Mouse (Mus musculus) neural tube, embryonic 12.5 days (tissue): ENCODE measurements around the gene Fancd2. TPM values are rescaled to one million over a fixed set of nuclear protein-coding genes. Genes with fewer than 3 reads are reported as not detected.

Experiments
- ATAC-seq: fragments of 200-750 bp; cut with Nextera tagmentation; 2 replicates; pipeline ENCODE4 v1.8.0; 2017; ENCODE audit warnings: low read depth, mild to moderate bottlenecking, moderate TSS enrichment, moderate library complexity; ENCODE audit not compliant: low FRiP score
- H3K27ac ChIP-seq: fragments of 300-500 bp; sonication (generic); 2 replicates; pipeline ENCODE4 v1.5.1; 2016
- H3K27me3 ChIP-seq: fragments of 300-500 bp; sonication (generic); replicated peaks from 2 replicates; pipeline ENCODE4 v1.6.1; 2016; ENCODE audit warnings: mild to moderate bottlenecking
- H3K36me3 ChIP-seq: fragments of 300-500 bp; sonication (generic); 2 replicates; pipeline ENCODE4 v1.6.1; 2016; ENCODE audit warnings: mild to moderate bottlenecking
- H3K4me1 ChIP-seq: fragments of 300-500 bp; sonication (generic); 2 replicates; pipeline ENCODE4 v1.6.1; 2016
- H3K4me2 ChIP-seq: fragments of 300-500 bp; sonication (generic); replicated peaks from 2 replicates; pipeline ENCODE4 v1.6.1; 2016; ENCODE audit warnings: mild to moderate bottlenecking
- H3K4me3 ChIP-seq: fragments of 300-500 bp; sonication (generic); 2 replicates; pipeline ENCODE4 v1.5.1; 2016
- H3K9ac ChIP-seq: fragments of 300-500 bp; sonication (generic); 2 replicates; pipeline ENCODE4 v1.6.1; 2016; ENCODE audit warnings: mild to moderate bottlenecking
- H3K9me3 ChIP-seq: fragments of 300-500 bp; sonication (generic); 2 replicates; pipeline ENCODE4 v1.6.1; 2016; ENCODE audit warnings: mild to moderate bottlenecking
- WGBS: fragments of 180-500 bp; shearing (Covaris S2); methylation state at CpG from one replicate; pipeline ENCODE4 v1.1.7; 2016; 5-methylcytosine and 5-hydroxymethylcytosine counted together
- polyA plus RNA-seq: library from polyadenylated mRNA; unstranded; fragments of >200 nt; fragmentation: Nextera tagmentation; extraction: Ambion mirVana; gene quantifications from 2 replicates; pipeline ENCODE4 v1.2.1, GENCODE M21; 2016

The Fancd2 gene
- polyA plus RNA-seq, 1 experiment from 2014 or later, result 8.4 TPM

DNA sequence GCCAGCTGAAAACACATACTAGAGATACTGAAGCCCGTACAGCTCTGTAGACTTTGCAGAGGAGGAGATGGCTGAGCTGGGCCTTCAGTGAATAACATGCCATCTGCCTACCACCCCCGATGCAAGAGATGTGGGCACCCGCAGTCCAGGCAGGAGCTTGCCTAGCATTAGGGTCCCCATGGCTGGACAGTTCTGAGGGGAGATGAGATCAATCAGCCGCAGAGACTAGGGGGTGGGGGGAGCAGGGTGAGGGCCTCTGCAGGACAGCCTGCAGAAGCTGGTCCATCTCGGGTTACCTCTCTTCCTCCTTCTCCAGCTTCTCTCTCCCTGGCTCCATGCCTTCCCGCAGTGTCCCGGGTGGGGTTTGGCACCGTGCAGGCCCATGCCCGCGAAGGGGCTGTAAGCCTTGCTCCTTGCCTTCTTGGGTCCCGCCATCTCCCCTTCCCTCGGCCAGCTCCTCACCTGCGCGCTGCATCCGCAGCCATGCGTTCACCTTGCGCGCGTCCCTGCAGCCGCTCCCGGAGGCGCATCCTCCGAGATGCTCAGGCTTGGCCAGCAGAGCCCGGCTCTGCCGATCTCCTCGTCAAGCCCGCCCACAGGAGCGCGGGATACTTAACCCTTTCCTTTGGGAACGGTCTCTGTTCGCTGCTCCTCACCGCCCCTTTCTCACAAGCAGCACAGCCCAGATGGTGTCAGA lies 29.9 kb upstream of the Fancd2 start, which contains the start of gene Prrt3:
Gene Prrt3 (minus strand): TSS at position 544 of the 697 bp plus-strand sequence.
- Histone ChIP-seq H3K4me3 (peak within 1 kb of the TSS; percentile 48), H3K27me3 (peaks cover 16% of the 10 kb centered on the region), H3K9ac (peak within 1 kb of the TSS; percentile 57), H3K4me2 (peak within 1 kb of the TSS; percentile 72), H3K27ac (no peak within 1 kb of the TSS), H3K4me1 (peaks cover 8% of the 10 kb centered on the region), H3K36me3 (no peaks in the 10 kb centered on the region), H3K9me3 (no peaks in the 10 kb centered on the region)
- WGBS, result 2% methylated on average over 32 of the region's 32 CpGs
- peak; percentile 88 for ATAC-seq

DNA sequence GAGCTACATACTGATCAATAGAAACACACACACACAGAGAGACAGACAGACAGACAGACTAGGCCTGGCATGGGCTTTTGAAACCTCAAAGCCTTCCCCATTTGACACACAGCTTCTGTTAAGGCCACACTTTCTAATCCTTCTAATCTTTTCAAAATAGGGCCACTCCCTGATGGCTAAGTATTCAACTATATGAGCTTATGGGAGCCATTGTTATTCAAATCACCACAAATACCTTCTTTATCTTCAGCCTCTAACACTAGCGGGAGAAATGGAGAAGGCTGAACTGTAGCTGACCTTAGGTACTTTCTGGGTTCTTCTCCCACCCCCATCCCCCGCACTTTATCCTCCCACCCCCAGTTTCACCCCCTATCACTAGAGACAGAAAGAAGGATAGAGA lies 28.7 kb upstream of the Fancd2 start:
- no peaks in the 10 kb centered on the region for H3K36me3 ChIP-seq
- no peak for ATAC-seq
- H3K9me3 ChIP-seq, result no peaks in the 10 kb centered on the region
- no peak overlapping the region for H3K4me2 ChIP-seq
- no peak overlapping the region for H3K4me3 ChIP-seq
- H3K4me1 ChIP-seq, result peaks cover 8% of the 10 kb centered on the region
- no peak overlapping the region for H3K27ac ChIP-seq
- WGBS, result 62% methylated on average over 2 of the region's 2 CpGs
- no peak overlapping the region for H3K9ac ChIP-seq
- H3K27me3 ChIP-seq, result peaks cover 16% of the 10 kb centered on the region

DNA sequence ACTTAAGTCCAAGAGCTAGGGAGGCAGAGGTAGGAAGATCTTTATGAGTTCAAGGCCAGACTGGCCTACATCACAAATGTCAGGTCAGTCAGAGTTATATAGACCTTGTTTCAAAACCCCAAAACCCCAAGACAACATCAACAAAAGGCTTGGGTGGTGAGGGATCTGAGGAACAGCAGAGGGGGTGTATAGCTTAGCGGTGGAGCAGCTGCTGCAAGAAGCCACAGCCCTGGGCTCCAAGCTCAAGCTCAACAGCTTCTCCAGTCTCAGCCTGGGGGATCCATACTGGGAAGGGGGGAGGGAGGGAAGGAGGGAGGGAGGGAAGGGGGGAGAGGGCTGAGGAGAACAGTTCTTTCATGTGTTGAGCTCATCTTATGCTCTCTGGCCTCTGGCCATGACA lies 25.8 kb upstream of the Fancd2 start:
- Histone ChIP-seq H3K27me3 (peaks cover 10% of the 10 kb centered on the region), H3K4me2 (no peak overlapping the region), H3K9ac (no peak overlapping the region), H3K27ac (no peak overlapping the region), H3K4me3 (no peak overlapping the region), H3K4me1 (peaks cover 8% of the 10 kb centered on the region), H3K9me3 (no peaks in the 10 kb centered on the region), H3K36me3 (no peaks in the 10 kb centered on the region)
- no peak for ATAC-seq
- WGBS, result 76% methylated on average over 1 of the region's 1 CpGs

DNA sequence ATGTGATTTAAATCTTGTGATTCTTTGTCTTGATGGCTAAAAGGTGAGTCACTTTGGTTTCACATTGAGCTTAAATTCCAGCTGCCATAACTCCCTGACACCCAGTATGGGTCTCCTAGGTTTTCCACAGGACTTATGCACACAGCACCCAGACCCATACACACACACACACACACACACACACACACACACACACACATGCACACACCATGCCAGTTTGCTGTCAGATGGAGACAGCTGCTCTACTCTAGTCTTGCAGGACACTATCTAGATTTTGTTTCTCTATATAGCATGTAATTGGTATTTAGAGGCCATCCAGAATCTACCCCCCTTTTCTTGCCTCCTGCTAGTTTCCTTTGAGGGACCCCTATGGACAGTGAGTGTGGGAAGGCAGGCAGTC lies 24.4 kb upstream of the Fancd2 start:
- Histone ChIP-seq H3K4me1 (no peaks in the 10 kb centered on the region), H3K27ac (no peak overlapping the region), H3K4me2 (no peak overlapping the region), H3K4me3 (no peak overlapping the region), H3K36me3 (no peaks in the 10 kb centered on the region), H3K9ac (no peak overlapping the region), H3K9me3 (no peaks in the 10 kb centered on the region), H3K27me3 (peaks cover 4% of the 10 kb centered on the region; the same call in 1 of the 2 replicates)
- ATAC-seq, result no peak

DNA sequence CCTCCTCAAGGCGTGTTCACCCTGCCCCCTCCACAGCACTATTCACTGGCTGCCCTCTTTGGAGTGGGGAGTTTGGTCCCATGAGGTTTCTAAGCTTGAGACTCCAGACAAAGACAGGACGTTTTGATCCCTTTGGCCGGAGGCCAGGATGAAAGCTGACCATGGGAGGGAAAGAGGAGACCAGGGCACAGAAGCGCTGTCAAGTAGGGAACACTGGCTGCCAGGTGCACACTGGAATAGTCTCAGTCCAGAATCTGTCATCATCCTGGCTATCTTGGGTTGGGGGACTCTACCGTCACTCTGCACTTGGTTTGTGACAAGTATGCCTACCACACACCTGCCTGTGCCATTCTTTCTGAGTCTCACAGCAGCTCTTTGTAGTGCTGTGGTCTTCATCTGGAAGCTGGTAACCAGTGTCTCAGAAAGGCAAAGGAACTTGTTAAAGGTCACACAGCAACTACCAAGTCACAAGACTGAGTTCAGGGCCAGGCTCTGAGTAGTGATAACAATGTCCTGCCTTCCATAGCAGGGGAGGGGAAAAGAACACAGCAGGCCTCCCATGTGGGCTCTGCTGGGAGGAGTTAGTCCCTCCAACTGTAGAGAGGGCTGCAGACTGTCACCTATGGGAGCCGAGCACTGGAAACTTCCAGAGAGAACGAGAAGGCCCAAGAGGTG lies 23.1 kb upstream of the Fancd2 start:
- H3K36me3 ChIP-seq, result peaks cover 11% of the 10 kb centered on the region
- WGBS, result 74% methylated on average over 7 of the region's 7 CpGs
- no peak overlapping the region for H3K27ac ChIP-seq

DNA sequence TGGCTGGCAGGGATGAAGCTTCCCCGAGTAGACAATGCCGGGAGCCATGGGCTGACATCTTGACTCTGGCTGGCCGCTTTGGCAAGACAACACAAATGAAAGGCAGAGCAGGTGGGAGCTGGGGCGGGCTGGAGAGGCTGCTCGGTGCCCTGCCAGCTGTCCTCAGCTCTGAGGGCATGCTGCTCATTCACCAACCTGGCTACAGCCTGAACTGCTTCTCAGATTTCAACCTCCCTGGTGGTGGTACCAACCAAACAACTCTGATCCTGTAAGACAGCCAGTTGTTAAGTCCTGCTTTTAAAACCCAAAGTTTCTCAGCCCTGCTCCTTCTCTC lies 22.6 kb upstream of the Fancd2 start:
- no peak for ATAC-seq
- Histone ChIP-seq H3K36me3 (peaks cover 16% of the 10 kb centered on the region), H3K27ac (no peak overlapping the region), H3K4me1 (no peaks in the 10 kb centered on the region), H3K9me3 (no peaks in the 10 kb centered on the region), H3K4me3 (no peak overlapping the region), H3K9ac (no peak overlapping the region), H3K27me3 (no peaks in the 10 kb centered on the region), H3K4me2 (no peak overlapping the region)
- WGBS, result 46% methylated on average over 5 of the region's 5 CpGs

More for the DNA sequence above, 23.1 kb upstream of the Fancd2 start:
- Histone ChIP-seq H3K4me2 (no peak overlapping the region), H3K4me3 (no peak overlapping the region), H3K9ac (no peak overlapping the region), H3K9me3 (no peaks in the 10 kb centered on the region), H3K4me1 (no peaks in the 10 kb centered on the region), H3K27me3 (no peaks in the 10 kb centered on the region)
- ATAC-seq, result no peak

DNA sequence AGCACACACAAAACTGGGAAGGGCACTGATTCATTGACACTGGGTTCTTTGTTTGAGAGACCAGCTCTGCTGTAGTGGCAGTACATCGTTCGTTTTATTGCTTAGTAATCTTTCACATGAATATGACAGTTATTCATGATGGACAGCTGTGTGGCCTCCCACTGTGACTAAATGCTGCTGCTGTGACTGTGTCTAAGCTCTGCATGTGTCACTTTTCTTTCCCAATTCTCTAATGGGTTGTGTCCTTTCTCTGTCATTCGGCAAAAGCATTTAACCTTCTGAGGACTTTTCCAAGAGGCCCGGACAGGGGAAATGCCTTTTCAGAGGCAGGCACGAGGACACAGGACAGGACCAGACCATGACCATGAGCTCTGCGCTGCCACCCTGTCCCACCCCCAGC lies 17.5 kb upstream of the Fancd2 start:
- Histone ChIP-seq H3K27me3 (no peaks in the 10 kb centered on the region), H3K9me3 (no peaks in the 10 kb centered on the region), H3K27ac (no peak overlapping the region), H3K9ac (no peak overlapping the region), H3K36me3 (peaks cover 66% of the 10 kb centered on the region), H3K4me3 (no peak overlapping the region), H3K4me2 (no peak overlapping the region), H3K4me1 (no peaks in the 10 kb centered on the region)
- no peak for ATAC-seq
- 87% methylated on average over 6 of the region's 6 CpGs for WGBS

DNA sequence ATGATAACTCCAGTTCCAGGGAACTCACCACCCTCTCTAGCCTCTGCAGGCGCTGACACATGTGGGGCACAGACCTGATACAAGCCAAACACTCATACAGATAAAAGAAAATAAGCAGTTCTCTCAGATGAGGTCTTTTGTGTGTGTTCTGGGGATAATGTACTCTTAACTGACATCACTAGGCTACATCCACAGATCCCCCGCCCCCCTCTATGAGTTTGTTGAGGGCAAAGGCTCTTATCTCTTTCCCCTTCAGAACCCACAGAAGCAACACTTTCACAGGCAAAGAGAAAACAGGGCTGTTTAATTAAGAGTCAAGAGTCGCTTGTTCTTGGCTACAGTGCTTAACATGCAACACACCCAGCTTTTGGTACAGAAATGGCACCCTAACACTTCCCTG lies 16.9 kb upstream of the Fancd2 start:
- no peak overlapping the region for H3K4me2 ChIP-seq
- no peak overlapping the region for H3K9ac ChIP-seq
- no peaks in the 10 kb centered on the region for H3K27me3 ChIP-seq
- no peak for ATAC-seq
- no peaks in the 10 kb centered on the region for H3K9me3 ChIP-seq
- H3K36me3 ChIP-seq, result peaks cover 73% of the 10 kb centered on the region
- WGBS, result 98% methylated on average over 3 of the region's 3 CpGs
- no peak overlapping the region for H3K4me3 ChIP-seq
- no peaks in the 10 kb centered on the region for H3K4me1 ChIP-seq
- H3K27ac ChIP-seq, result no peak overlapping the region

DNA sequence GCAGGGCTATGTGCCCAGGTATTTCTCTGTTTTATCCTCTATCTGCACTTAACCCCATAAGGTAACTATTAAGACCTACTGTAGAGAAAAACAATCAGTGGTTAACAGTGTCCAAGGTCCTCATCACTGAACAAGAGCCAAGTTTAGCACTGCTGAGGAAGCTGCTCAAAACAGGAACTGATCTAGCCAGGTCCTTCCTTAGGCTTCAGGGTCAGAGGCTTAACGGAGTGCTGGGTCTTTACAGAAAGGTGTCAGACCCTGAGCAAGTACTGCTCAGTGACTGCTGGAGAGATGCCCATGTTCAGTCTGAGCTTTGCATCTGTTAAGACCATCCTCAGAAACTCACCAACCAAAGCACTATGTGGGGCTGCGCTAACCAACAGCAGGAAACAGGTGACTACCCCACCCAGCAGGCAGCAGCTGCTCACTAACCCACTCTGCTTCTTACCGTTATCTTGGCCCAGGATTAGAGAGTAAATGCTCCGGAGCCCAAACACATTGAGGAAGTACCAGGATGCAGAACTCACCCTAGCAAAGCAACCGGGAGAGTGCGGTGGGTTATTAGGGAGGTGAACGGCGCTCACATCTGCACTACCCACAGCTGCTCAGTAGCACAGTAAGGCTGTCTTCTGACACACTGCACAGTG lies 13.9 kb upstream of the Fancd2 start:
- Histone ChIP-seq H3K9me3 (no peaks in the 10 kb centered on the region), H3K27me3 (no peaks in the 10 kb centered on the region), H3K36me3 (peaks cover 92% of the 10 kb centered on the region), H3K9ac (no peak overlapping the region), H3K27ac (no peak overlapping the region), H3K4me2 (no peak overlapping the region), H3K4me3 (no peak overlapping the region), H3K4me1 (no peaks in the 10 kb centered on the region)
- WGBS, result 96% methylated on average over 8 of the region's 8 CpGs
- ATAC-seq, result no peak

DNA sequence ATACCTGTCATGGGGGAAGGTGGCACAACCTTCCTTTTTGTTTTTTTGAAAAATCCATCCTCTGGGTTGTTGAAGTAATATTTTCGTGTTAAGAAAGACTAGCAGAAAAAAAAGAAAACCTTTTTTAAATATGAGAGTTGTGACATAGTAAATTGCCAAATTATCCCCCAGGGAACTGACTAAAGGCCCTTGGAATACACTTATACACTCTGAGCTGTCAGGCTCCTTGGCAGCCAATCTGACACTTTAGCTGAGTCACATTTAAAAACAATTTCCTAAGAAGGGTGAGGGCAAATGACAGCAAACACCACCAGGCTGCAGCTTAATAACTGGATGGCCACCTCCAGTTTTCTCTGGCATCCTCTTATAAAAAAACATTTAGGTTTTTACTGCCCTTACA lies 9.2 kb upstream of the Fancd2 start:
- 95% methylated on average over 1 of the region's 1 CpGs for WGBS
- H3K9ac ChIP-seq, result no peak overlapping the region
- no peaks in the 10 kb centered on the region for H3K27me3 ChIP-seq
- H3K4me1 ChIP-seq, result no peaks in the 10 kb centered on the region
- ATAC-seq, result no peak
- H3K4me2 ChIP-seq, result no peak overlapping the region
- no peaks in the 10 kb centered on the region for H3K9me3 ChIP-seq
- no peak overlapping the region for H3K27ac ChIP-seq
- H3K36me3 ChIP-seq, result peaks cover 57% of the 10 kb centered on the region
- H3K4me3 ChIP-seq, result no peak overlapping the region

DNA sequence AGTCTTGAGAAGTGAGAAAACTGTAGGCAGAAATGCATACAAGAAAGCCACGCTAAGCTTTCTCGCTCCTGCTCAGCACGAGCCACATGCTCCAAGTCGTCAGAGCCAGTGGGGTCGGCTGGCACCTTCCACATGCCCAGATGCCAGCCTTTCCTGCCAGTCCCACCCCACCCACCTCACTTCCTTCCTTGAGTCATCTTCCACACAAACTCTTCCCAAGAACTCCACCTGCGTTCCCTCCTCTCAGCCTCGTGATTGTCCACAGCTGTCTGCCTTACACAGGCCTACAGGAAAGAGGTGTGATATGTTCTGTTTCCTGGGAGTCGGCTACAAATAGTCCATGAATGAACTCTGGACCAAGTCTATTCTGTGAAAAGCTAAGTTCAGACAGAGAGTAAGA lies 8.1 kb upstream of the Fancd2 start:
- Histone ChIP-seq H3K36me3 (peaks cover 46% of the 10 kb centered on the region), H3K27ac (no peak overlapping the region), H3K4me1 (no peaks in the 10 kb centered on the region), H3K9me3 (no peaks in the 10 kb centered on the region), H3K4me2 (no peak overlapping the region), H3K4me3 (no peak overlapping the region), H3K27me3 (no peaks in the 10 kb centered on the region), H3K9ac (no peak overlapping the region)
- no peak for ATAC-seq
- 92% methylated on average over 8 of the region's 8 CpGs for WGBS

DNA sequence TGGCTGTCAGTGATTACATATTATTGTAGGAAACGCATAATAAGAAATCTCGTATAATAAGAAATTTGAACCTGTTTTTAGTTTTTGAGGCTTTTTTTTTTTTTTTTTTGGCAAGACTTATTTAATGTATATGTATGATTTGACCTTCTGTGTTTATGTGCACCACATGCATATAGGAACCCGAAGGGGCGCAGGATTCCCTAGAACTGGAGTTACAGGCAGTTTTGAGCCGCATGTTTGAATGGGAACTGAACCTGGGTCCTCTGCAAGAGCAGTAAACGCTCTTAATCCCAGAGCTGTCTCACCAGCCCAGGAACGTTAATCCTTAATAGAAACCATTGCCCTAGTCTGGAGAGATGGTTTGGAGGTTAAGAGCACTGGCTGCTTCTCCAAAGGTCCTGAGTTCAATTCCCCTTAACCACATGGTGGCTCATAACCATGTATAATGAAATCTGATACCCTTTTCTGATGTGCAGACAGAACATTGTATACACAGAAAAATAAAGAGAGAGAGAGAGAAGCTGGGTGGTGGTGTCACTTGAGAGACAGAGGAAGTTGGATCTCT lies 440 bp downstream of the Fancd2 start:
- Histone ChIP-seq H3K9me3 (no peaks in the 10 kb centered on the region), H3K4me3 (peak overlapping the region; percentile 69), H3K27ac (no peak overlapping the region), H3K36me3 (0 out of 2 replicates have a peak, but pooled peaks cover 3% of the 10 kb centered on the region), H3K27me3 (no peaks in the 10 kb centered on the region), H3K4me1 (peaks cover 15% of the 10 kb centered on the region), H3K4me2 (peak overlapping the region; percentile 68), H3K9ac (peak overlapping the region; percentile 62; the same call in 1 of the 2 replicates)
- 5% methylated on average over 7 of the region's 7 CpGs for WGBS
- ATAC-seq, result no peak
